19 mouse cellular contexts compared by ENCODE assay signal in the genomic region with DNA sequence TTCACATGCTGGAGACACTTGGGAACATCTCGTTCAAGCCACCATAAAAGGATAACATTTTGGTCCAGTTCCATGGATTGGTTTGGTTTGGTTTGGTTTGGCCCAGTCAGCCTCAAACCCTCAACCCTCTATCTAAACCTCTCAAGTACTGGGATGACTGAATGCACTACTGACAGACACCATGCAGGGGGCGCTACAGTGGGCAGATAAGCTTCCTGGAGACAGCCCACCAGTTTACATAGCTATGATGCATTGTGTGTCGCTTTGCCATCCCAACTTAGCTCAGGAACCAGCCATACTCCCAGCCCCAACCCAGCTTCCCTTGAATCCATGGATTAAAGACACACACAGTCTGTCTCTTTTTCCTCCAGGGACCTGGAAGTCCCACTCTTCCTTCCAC. TPM values are rescaled to one million over a fixed set of nuclear protein-coding genes. Genes with fewer than 3 reads are reported as not detected.
A peak's percentile ranks its signal among the peaks of the same experiment; 100 is the strongest.
DNase-seq lines count a peak whose midpoint lies in the region; ATAC-seq and TF ChIP-seq lines count a peak whose summit lies in the region.
"Had no signal": no experiment of that assay in that cellular context is flagged by ENCODE, and none has a peak within 500 bp of the region (broad histone marks: within the 10 kb centered on the region; RNA-seq: fewer than 3 reads in every experiment).

No protein-coding gene starts in this region.

- 59% methylated on average over 3 of the region's 3 CpGs for WGBS in heart, embryonic 11.5 days (ENCODE audit: insufficient replicate concordance)

- DNase-seq in layer of hippocampus, adult 2 months (ENCODE audit: low spot score in 2 of 2), result no peak
- no peak for DNase-seq in layer of hippocampus, postnatal 10 days (ENCODE audit: low spot score in 2 of 2)
- peak; percentile 18 for DNase-seq in thymus, postnatal 14 days
- DNase-seq in thymus, postnatal 36 days, result no peak
- no peak for DNase-seq in MEL (ENCODE audit: low read depth, low spot score)
- no peak for DNase-seq in kidney, postnatal 4 days
- DNase-seq: cerebellum, adult 9-10 months; gastrocnemius, postnatal 10 days; heart, adult 18-20 months; kidney, adult 2 months; kidney, postnatal 10 days; midbrain, embryonic 14.5 days had no signal

- TF ChIP-seq CTCF in layer of hippocampus, adult 2 months (conservative IDR thresholded peaks at IDR 0.05), result peak; percentile 29
- TF ChIP-seq CTCF in MEL (IDR thresholded peaks at IDR 0.05 in 2 of 3, conservative IDR thresholded peaks at IDR 0.05 in 1 of 3; ENCODE audit: control insufficient read depth in 1 of 3, insufficient read depth in 1 of 3, low read depth in 2 of 3, low read length in 3 of 3, poor library complexity in 1 of 3, severe bottlenecking in 1 of 3), result peak; percentile 31 to 52 (median 32)

- H3K27me3 ChIP-seq in MEL (ENCODE audit: control insufficient read depth in 1 of 2, insufficient read depth in 2 of 2, low read length in 2 of 2), result no peaks in the 10 kb centered on the region
- no peaks in the 10 kb centered on the region for H3K27me3 ChIP-seq in heart, embryonic 11.5 days (ENCODE audit: control insufficient read depth, insufficient read depth, low read length)
- H3K27me3 ChIP-seq: forebrain, embryonic 13.5 days; heart, embryonic 15.5 days had no signal

- no peak overlapping the region for H3K27ac ChIP-seq in layer of hippocampus, adult 2 months
- no peak overlapping the region for H3K27ac ChIP-seq in MEL (ENCODE audit: control insufficient read depth, low read depth, low read length)
- H3K27ac ChIP-seq in heart, embryonic 11.5 days (ENCODE audit: low read depth, low read length), result no peak overlapping the region
- H3K27ac ChIP-seq: forebrain, embryonic 13.5 days; heart, embryonic 15.5 days; hindbrain, postnatal 0 days had no signal

- H3K9ac ChIP-seq in MEL (ENCODE audit: control insufficient read depth, low read depth, low read length, poor library complexity, severe bottlenecking), result no peak overlapping the region
- no peak overlapping the region for H3K9ac ChIP-seq in heart, embryonic 11.5 days (ENCODE audit: low read depth, low read length)
- H3K9ac ChIP-seq: forebrain, embryonic 13.5 days; heart, embryonic 15.5 days had no signal

- no peak for ATAC-seq in heart, embryonic 11.5 days (replicated peaks; ENCODE audit: insufficient number of reproducible peaks, low FRiP score, low TSS enrichment)
- ATAC-seq: forebrain, embryonic 13.5 days; hindbrain, postnatal 0 days had no signal

- no peaks in the 10 kb centered on the region for H3K79me2 ChIP-seq in MEL (ENCODE audit: control insufficient read depth, insufficient read depth, low read length, poor library complexity)

- TF ChIP-seq POLR2A in MEL (IDR thresholded peaks at IDR 0.05; ENCODE audit: control insufficient read depth in 1 of 2, insufficient read depth in 1 of 2, low read depth in 1 of 2, low read length in 2 of 2, poor library complexity in 1 of 2), result no peak

- no peak for TF ChIP-seq RAD21 in MEL (IDR thresholded peaks at IDR 0.05; ENCODE audit: low read depth, low read length)

- TF ChIP-seq EP300 in MEL (IDR thresholded peaks at IDR 0.05; ENCODE audit: low read depth in 1 of 2, low read length in 2 of 2), result no peak

- H3K4me1 ChIP-seq in MEL (ENCODE audit: control insufficient read depth in 1 of 2, insufficient read depth in 2 of 2, low read length in 2 of 2), result peaks cover 14 to 36% of the 10 kb centered on the region in 2 experiments
- H3K4me1 ChIP-seq in heart, embryonic 11.5 days (ENCODE audit: control insufficient read depth, insufficient read depth, low read length), result peaks cover 12% of the 10 kb centered on the region
- H3K4me1 ChIP-seq: forebrain, embryonic 13.5 days had no signal

- H3K4me3 ChIP-seq in layer of hippocampus, adult 2 months, result no peak overlapping the region
- H3K4me3 ChIP-seq in MEL (ENCODE audit: control insufficient read depth in 1 of 2, insufficient read depth in 1 of 2, low read depth in 2 of 2, low read length in 2 of 2), result no peak overlapping the region
- H3K4me3 ChIP-seq in heart, embryonic 11.5 days (ENCODE audit: low read depth, low read length), result no peak overlapping the region
- H3K4me3 ChIP-seq: forebrain, embryonic 13.5 days; heart, embryonic 15.5 days; myocyte had no signal

- no peaks in the 10 kb centered on the region for H3K9me3 ChIP-seq in MEL (replicated peaks; ENCODE audit: insufficient read depth, low read length)
- H3K9me3 ChIP-seq in heart, embryonic 11.5 days (replicated peaks; ENCODE audit: control insufficient read depth, low read length), result no peaks in the 10 kb centered on the region
- H3K9me3 ChIP-seq: forebrain, embryonic 13.5 days; heart, embryonic 15.5 days had no signal

- peaks cover 0 to 24% of the 10 kb centered on the region in 2 experiments; a peak in 2 of 4 replicates for H3K36me3 ChIP-seq in MEL (ENCODE audit: control insufficient read depth in 1 of 2, insufficient read depth in 2 of 2, low read length in 2 of 2)
- H3K36me3 ChIP-seq in heart, embryonic 11.5 days (ENCODE audit: control insufficient read depth, insufficient read depth, low read length), result no peaks in the 10 kb centered on the region
- H3K36me3 ChIP-seq: heart, embryonic 15.5 days had no signal

- H3K4me2 ChIP-seq in heart, embryonic 11.5 days, result no peak overlapping the region
- H3K4me2 ChIP-seq: forebrain, embryonic 13.5 days; heart, embryonic 15.5 days had no signal

TF ChIP-seq in MEL, 35 proteins besides CTCF, POLR2A, EP300 and RAD21:
- TF ChIP-seq ZKSCAN1 (IDR thresholded peaks at IDR 0.05; ENCODE audit: low read depth, low read length), result no peak
- TF ChIP-seq GATA1 (IDR thresholded peaks at IDR 0.05; ENCODE audit: low read depth, low read length), result 0 out of 2 replicates have a peak, but pooled peaks have one; percentile 9

RNA-seq across cellular contexts. Expression of gene 4930524J08Rik, which starts 29.6 kb away (rescaled TPM):
- 1 to 10 TPM; 1.4 to 2.2 TPM for total RNA-seq in layer of hippocampus, adult 2 months (2021)
- total RNA-seq in layer of hippocampus, postnatal 10 days (2021), result 1 to 10 TPM; 2.0 to 2.3 TPM
- total RNA-seq in MEL (2012; rRNA removed), result 1.0 and 1.1 TPM in 2 replicates
- 1 to 10 TPM in 1 of 2 experiments, not detected in 1; 6.7 TPM for polyA plus RNA-seq in MEL (2012; ENCODE audit: insufficient read depth in 1 of 2, insufficient read length in 2 of 2, low read depth in 1 of 2, low replicate concordance in 2 of 2, missing spikeins in 1 of 2)
- 1.5 and 1.7 TPM in 2 replicates for polyA plus RNA-seq in heart, embryonic 11.5 days (2014; fragmentation: Nextera tagmentation; extraction: Ambion mirVana)
- total RNA-seq: hematopoietic stem cell, adult 5-6 weeks; liver, adult 2 months had no signal

RNA-seq across cellular contexts. Expression of gene Hnrnpd, which starts 29.7 kb away (rescaled TPM):
- total RNA-seq in layer of hippocampus, adult 2 months (2021), result 100 to 1,000 TPM; 210 to 225 TPM
- total RNA-seq in layer of hippocampus, postnatal 10 days (2021), result 100 to 1,000 TPM; 279 to 297 TPM
- 55.4 and 70.6 TPM in 2 replicates for total RNA-seq in MEL (2012; rRNA removed)
- polyA plus RNA-seq in MEL (2012; ENCODE audit: insufficient read depth in 1 of 2, insufficient read length in 2 of 2, low read depth in 1 of 2, low replicate concordance in 2 of 2, missing spikeins in 1 of 2), result 100 to 1,000 TPM in 1 of 2 experiments, not detected in 1; 796 TPM
- 113 and 120 TPM in 2 replicates for polyA plus RNA-seq in heart, embryonic 11.5 days (2014; fragmentation: Nextera tagmentation; extraction: Ambion mirVana)

RNA-seq across cellular contexts. Expression of gene Hnrnpdl, which starts 31.0 kb away (rescaled TPM):
- total RNA-seq in layer of hippocampus, adult 2 months (2021), result 100 to 1,000 TPM; 203 to 216 TPM
- 100 to 1,000 TPM; 200 to 236 TPM for total RNA-seq in layer of hippocampus, postnatal 10 days (2021)
- total RNA-seq in MEL (2012; rRNA removed), result 140 and 153 TPM in 2 replicates
- 100 to 1,000 TPM in 1 of 2 experiments, not detected in 1; 239 TPM for polyA plus RNA-seq in MEL (2012; ENCODE audit: insufficient read depth in 1 of 2, insufficient read length in 2 of 2, low read depth in 1 of 2, low replicate concordance in 2 of 2, missing spikeins in 1 of 2)
- 117 and 125 TPM in 2 replicates for polyA plus RNA-seq in heart, embryonic 11.5 days (2014; fragmentation: Nextera tagmentation; extraction: Ambion mirVana)

RNA-seq across cellular contexts. Expression of gene Enoph1, which starts 31.3 kb away (rescaled TPM):
- 10 to 100 TPM; 50.8 to 51.9 TPM for total RNA-seq in layer of hippocampus, adult 2 months (2021)
- total RNA-seq in layer of hippocampus, postnatal 10 days (2021), result 10 to 100 TPM; 54.4 to 58.7 TPM
- total RNA-seq in MEL (2012; rRNA removed), result 78.7 and 83.3 TPM in 2 replicates
- 10 to 100 TPM in 1 of 2 experiments, not detected in 1; 89.0 TPM for polyA plus RNA-seq in MEL (2012; ENCODE audit: insufficient read depth in 1 of 2, insufficient read length in 2 of 2, low read depth in 1 of 2, low replicate concordance in 2 of 2, missing spikeins in 1 of 2)
- 28.0 and 31.2 TPM in 2 replicates for polyA plus RNA-seq in heart, embryonic 11.5 days (2014; fragmentation: Nextera tagmentation; extraction: Ambion mirVana)
